Mouse (Mus musculus): Measurements from ENCODE around the gene Tns1.
A peak's percentile ranks its signal among the peaks of the same experiment; 100 is the strongest.

The Tns1 gene

GRCm38 (mm10) chr1:73955259-73955842, 168.9 kb downstream of the Tns1 start:
- DNase-seq (ENCODE audit: low spot score): no peak

GRCm38 (mm10) chr1:73954614-73955013, 169.6 kb downstream of the Tns1 start:
- DNase-seq (ENCODE audit: low spot score): no peak

GRCm38 (mm10) chr1:73954015-73954408, 170.2 kb downstream of the Tns1 start:
- no peak for DNase-seq (ENCODE audit: low spot score)

- no peak for DNase-seq (ENCODE audit: low spot score)
Measured at GRCm38 (mm10) chr1:73953317-73954014, 170.8 kb downstream of the Tns1 start.

GRCm38 (mm10) chr1:73952598-73952997, 171.7 kb downstream of the Tns1 start:
- DNase-seq (ENCODE audit: low spot score): no peak

GRCm38 (mm10) chr1:73951178-73951577, 173.1 kb downstream of the Tns1 start:
- no peak for DNase-seq (ENCODE audit: low spot score)

- no peak for DNase-seq (ENCODE audit: low spot score)
Measured at GRCm38 (mm10) chr1:73948757-73949156, 175.5 kb downstream of the Tns1 start.

GRCm38 (mm10) chr1:73947525-73948304, 176.5 kb downstream of the Tns1 start:
- no peak for DNase-seq (ENCODE audit: low spot score)

GRCm38 (mm10) chr1:73946701-73947100, 177.5 kb downstream of the Tns1 start:
- no peak for DNase-seq (ENCODE audit: low spot score)

- DNase-seq (ENCODE audit: low spot score): no peak
Measured at GRCm38 (mm10) chr1:73944393-73944792, 179.9 kb downstream of the Tns1 start.

- DNase-seq (ENCODE audit: low spot score): peak; percentile 60
Measured at GRCm38 (mm10) chr1:73943667-73944289, 180.5 kb downstream of the Tns1 start.

GRCm38 (mm10) chr1:73943255-73943654, 181.0 kb downstream of the Tns1 start:
- DNase-seq (ENCODE audit: low spot score): no peak

- DNase-seq (ENCODE audit: low spot score): no peak
Measured at GRCm38 (mm10) chr1:73942243-73942642, 182.0 kb downstream of the Tns1 start.

GRCm38 (mm10) chr1:73941697-73942096, 182.6 kb downstream of the Tns1 start:
- no peak for DNase-seq (ENCODE audit: low spot score)

- no peak for DNase-seq (ENCODE audit: low spot score)
Measured at GRCm38 (mm10) chr1:73940491-73941204, 183.6 kb downstream of the Tns1 start.

GRCm38 (mm10) chr1:73938597-73938996, 185.7 kb downstream of the Tns1 start:
- DNase-seq (ENCODE audit: low spot score): no peak

GRCm38 (mm10) chr1:73937805-73938204, 186.4 kb downstream of the Tns1 start:
- DNase-seq (ENCODE audit: low spot score): no peak

GRCm38 (mm10) chr1:73936537-73936936, 187.7 kb downstream of the Tns1 start:
- no peak for DNase-seq (ENCODE audit: low spot score)

- DNase-seq (ENCODE audit: low spot score): no peak
Measured at GRCm38 (mm10) chr1:73935442-73936080, 188.7 kb downstream of the Tns1 start.

- no peak for DNase-seq (ENCODE audit: low spot score)
Measured at GRCm38 (mm10) chr1:73933146-73933490, 191.1 kb downstream of the Tns1 start.

- no peak for DNase-seq (ENCODE audit: low spot score)
Measured at GRCm38 (mm10) chr1:73932421-73933145, 191.7 kb downstream of the Tns1 start.
